Mouse (Mus musculus): Measurements from ENCODE around the gene Rrp7a. TPM values are rescaled to one million over a fixed set of nuclear protein-coding genes. Genes with fewer than 3 reads are reported as not detected.

Gene Rrp7a
- total RNA-seq, 2 experiments from 2014 or later, result 148 to 158 TPM

DNA sequence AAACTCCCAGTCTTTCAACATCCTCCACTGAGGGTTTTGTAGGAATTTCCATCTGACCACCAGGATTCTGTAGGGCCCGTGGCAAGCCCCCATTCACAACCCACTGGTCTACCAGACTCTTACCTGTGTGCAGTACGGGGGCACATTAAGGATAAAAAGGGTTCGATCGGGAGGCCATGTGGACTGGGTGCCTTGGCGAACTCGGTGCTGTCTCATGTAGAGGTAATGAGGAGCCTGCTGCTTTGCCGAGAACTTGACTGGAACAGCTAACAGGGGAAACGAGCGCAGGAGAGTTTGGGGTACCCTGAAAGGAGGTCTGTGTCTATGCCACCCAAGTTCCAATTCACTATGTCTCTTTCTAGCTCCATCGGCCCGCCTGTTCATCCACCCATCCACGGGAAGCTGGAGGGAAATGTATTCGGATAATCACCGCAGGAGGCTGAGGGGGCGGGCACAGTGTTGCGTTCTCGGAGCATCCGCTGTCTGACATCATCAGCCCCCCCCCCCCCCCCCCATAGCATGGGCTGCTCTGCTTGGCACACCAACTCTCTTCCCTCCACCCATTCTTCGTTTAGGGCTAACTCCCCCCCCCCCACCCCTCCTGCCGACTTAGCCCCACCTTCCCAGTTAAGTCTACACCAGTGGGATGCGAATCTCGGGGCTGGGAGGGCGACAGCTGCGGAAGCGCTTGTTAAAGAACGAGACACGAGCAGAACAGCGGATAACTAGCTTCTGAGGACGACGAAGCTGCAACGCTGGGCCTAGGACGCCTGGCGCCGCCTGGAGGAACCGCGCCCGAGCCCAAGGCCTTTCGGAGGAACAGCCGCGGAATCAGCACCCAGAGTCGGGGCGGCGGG, 664 bp downstream of the Rrp7a start:
- peak; percentile 56 to 61 for DNase-seq (ENCODE audit: low spot score in 2 of 2)
- intact Hi-C loops (cut with DNase I), result loop anchor here (2.0 kb wide), 1 partner anchor 27 kb away; the partner anchor contains the start of gene Poldip3

DNA sequence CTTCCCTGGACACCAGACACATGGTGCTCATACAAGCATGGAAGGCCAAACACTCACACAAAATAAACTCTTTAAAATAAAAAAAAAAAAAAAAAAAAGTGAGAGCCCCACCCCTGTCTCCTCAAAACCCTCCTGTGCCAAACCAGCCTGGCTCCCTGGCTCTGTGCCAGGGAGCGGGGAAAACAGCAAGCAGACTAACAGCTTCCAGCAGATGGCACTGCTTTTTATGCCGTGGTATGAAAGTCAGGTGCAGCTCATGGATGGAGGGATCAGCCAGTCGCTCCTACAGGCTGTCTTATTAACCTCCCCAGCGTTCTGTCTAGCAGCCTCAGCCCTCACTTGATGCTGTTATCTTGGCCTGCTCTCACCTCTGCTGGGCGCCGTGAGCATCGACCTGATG, 4.2 kb downstream of the Rrp7a start:
- DNase-seq (ENCODE audit: low spot score in 2 of 2), result peak in 1 of 2 experiments; percentile 35
- intact Hi-C loops (cut with DNase I), result no loop called here

DNA sequence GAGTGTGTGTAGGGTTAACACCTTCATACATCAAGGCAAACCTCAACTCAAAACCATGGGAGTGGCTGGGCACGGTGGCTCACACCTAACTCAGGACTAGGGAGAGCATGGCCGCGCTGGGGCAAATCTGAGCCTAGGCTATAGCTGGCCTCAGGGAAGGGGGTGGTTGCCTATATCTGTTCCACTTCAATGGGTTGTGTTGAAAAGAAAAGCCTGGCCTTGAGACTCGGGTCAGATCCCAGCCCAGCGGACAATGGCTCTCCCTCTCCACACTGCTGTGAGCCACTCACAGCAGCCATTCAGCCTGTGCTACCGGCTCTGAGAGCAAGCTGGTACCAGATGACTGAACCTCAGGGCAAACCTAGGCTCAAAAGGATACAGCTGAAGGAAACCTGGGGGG, 7.5 kb downstream of the Rrp7a start:
- intact Hi-C loops (cut with DNase I), result no loop called here

DNA sequence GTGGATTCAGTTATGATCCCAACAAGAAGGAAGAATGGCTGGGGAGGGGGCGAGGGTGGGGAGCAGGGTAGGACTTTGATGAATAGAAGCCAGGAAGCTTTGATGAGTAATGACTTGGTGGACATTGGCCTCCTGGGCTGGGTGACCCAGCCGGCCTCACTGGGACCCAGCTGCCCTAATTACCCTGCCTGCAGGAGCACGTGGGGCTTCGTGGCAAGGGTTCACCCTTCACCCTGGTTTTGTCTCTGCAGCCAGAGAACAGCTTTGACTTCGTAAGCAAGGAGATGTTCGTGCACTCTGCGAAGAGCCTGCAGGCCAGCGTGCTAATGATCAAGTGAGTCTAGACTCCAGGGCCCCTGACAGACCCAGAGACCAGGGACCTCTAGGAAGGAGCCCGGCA, 8.5 kb downstream of the Rrp7a start:
- intact Hi-C loops (cut with DNase I), result loop anchor here (5.0 kb wide), 1 partner anchor 302 kb away; no protein-coding TSS in a partner anchor

More for the DNA sequence above, 7.5 kb downstream of the Rrp7a start:
- DNase-seq (ENCODE audit: low spot score in 2 of 2), result no peak

DNA sequence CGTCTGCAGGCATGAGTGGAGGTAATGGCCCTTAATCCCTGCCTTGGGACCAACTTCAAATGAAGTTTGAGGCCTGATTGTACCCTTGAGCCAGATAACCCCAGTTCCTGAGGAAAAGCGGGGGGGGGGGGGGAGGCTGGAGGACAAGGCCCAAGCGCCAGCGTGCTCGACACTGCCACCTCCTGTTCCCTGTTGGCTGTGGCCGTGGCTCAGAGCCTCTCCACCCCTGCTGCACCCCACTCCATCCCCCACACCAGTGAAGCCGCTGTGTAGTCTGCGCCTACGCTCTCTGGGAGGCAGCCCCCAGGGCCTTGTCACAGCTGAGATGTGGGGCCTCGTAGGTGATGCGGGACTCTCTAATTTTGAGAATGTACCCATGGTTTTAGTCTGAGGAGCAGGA, 9.7 kb downstream of the Rrp7a start:
- DNase-seq (ENCODE audit: low spot score in 2 of 2), result peak; percentile 56 to 57
- intact Hi-C loops (cut with DNase I), result loop anchor here (5.0 kb wide), 1 partner anchor 301 kb away; no protein-coding TSS in a partner anchor

More for the DNA sequence above, 8.5 kb downstream of the Rrp7a start:
- DNase-seq (ENCODE audit: low spot score in 2 of 2), result no peak

DNA sequence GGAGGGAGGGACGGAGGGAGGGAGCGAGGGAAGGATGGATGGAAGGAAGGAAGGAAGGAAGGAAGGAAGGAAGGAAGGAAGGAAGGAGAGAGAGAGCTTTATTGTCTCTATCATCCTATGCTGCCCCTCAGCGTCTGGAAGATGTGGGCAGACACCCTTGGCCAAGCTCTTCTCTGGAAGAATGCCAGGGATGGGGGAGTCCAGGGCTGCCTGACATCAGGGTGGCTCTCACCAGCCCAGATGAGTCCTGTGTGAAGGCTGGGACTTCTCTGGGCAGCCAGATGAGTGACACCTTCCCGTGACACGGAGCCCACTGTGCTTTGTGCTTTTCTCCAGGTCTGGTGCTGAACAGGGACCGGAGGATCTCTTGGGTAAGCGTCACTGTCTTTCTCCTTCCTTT, 10.7 kb downstream of the Rrp7a start:
- DNase-seq (ENCODE audit: low spot score in 2 of 2), result no peak
- intact Hi-C loops (cut with DNase I), result loop anchor here (5.0 kb wide), 1 partner anchor 300 kb away; no protein-coding TSS in a partner anchor

DNA sequence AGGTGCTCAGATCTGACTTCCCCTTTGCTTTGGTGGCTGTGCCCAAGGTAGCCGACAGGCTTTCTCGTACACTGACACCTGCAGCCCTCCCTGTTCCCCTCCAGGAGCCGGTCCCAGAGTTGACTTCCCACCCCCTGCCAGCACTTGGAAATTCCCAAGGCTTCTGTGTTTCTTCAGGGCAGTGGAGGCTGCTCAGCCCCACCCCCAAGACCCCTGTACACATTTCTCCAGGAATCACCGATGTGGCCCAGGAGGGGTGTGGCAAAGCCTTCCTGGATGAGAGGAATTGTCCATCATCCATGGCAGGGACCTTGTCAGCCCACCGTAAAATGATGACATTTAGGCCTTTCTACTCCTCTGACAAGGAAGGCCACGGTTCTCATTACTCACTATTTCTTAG, 11.3 kb downstream of the Rrp7a start:
- intact Hi-C loops (cut with DNase I), result loop anchor here (5.0 kb wide), 1 partner anchor 299 kb away; no protein-coding TSS in a partner anchor
- no peak for DNase-seq (ENCODE audit: low spot score in 2 of 2)

DNA sequence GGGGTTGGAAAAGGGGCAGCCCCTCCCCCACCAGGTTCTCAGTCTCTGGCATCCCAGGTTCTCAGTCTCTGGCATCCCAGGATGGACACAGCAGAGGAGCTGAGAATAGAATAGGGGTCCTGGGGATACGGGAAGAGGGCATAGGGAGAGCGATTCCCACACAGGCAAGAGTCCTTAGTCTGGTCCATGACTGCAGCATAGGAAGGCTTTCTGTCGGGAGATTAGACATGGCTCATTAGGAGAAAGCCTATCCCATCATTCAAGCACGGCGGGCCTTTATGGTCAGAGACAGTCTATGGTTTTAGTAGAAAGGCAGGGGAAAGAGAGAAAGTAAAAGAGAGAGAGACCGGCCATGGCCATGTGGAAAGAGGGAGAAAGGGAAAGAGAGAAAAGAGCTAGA, 14.8 kb downstream of the Rrp7a start:
- no peak for DNase-seq (ENCODE audit: low spot score in 2 of 2)
- intact Hi-C loops (cut with DNase I), result no loop called here

DNA sequence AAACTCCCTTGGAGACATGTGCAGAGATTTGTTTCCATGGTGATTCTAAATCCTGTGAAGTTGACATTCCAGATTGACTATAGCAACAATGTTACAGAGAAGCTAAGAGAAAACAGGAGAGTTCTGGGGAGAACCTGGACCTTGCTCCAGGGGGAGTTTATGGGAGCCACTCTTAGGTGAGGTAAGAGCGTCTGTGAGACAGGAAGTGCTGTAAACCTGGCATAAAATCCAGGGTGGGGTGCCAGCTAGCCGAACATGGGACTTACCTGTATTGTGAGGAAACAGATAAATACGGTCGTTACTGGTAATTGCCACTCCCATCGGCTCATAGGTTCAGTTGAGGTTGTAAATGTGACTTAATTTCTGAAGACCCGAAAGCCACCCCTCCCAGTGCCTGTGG, 16.2 kb downstream of the Rrp7a start:
- no peak for DNase-seq (ENCODE audit: low spot score in 2 of 2)
- intact Hi-C loops (cut with DNase I), result no loop called here

DNA sequence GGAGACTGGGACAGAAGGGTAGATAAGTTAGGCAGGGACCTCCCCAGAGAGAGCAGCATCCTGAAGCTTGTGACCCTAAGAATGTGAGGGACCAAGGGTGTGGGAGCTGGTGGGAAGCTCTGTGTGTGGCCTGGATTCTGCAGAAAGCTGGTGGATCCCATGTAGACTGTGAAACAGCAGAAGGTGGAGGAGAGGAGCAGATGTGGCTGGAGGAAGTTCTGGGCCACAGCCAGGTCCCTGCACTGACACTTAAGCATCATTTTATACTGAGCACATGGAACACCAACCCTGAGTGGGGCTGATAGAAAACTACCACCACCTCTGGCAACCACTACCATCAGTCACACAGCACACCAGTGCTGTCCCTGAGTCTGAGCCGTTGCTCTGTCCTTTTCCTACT, 19.5 kb downstream of the Rrp7a start:
- intact Hi-C loops (cut with DNase I), result no loop called here
- DNase-seq (ENCODE audit: low spot score in 2 of 2), result peak in 1 of 2 experiments; percentile 51

DNA sequence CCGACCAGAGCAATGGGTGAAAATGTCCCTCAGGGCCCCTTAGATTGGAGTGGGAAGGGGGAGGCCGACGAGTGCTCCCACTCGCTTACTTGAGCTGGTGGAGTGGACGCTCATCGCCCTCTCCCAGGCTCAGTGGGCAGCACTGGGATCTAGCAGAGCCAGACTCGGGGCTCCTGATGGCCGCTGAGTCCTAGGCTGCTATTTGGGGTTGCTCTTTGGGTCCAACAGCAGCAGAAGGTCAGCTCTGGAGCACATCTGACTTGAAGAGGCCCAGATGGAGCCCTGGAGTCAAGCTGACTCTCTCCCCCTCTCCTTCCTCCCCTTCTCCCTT, 22.3 kb downstream of the Rrp7a start:
- intact Hi-C loops (cut with DNase I), result no loop called here
- no peak for DNase-seq (ENCODE audit: low spot score in 2 of 2)

DNA sequence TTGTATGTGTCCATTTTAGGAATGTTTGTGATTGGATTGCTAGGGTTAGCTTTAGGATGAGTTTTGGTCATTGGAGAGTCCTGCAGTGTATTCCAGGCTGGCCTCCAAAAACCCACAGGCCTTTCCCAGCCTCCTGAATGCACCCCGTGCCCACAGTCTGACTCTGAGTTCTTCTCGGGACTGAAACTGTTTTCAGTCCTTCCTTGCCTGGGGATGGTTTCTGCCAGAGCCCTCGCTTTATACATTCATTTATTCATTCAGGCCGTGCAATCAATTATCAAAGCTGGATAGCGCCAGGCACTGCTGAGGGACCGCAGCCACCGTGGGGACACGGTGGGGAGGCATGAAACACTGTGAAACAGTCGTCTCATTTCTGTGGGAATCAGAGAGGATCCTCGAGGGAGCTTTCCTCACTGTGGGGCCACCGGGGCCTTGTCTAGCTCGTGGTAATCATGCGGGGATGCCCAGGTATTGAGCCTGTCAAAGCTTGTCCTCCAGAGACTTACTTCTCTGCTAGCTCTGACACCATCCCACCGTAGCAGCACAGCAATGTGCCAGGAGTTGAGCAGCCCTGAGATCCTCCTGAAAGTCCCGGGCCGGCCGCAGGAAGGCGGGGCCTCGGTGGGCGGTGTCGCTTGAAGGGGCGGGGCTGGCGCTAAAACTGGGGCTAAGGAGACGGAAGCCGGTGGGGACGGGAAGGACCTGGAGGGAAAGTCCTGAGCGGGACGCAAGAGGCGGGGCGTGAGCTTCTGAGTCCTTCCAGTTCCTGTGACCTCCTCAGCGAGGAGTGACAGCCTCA, 22.9 kb downstream of the Rrp7a start:
- DNase-seq (ENCODE audit: low spot score in 2 of 2), result peak; percentile 58 to 59
- intact Hi-C loops (cut with DNase I), result no loop called here

DNA sequence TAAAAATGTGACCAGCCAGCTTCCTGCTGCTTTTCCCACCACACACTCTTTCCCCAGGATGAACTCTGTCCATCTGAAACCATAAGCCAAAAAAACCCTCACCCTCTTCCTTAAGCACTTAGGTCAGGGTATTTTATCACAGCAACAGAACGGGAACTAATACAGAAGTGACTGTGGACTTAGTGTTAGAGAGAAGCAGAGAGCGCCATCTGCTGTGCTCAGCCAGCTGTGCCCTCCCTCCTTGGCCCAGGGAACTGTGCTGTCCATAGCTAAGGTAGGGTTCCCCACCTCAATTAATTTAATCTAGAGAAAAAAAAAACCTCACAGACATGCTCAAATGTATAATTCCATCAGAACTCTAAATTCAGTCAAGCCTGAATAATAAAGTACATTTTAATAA, 26.7 kb downstream of the Rrp7a start:
- no peak for DNase-seq (ENCODE audit: low spot score in 2 of 2)
- intact Hi-C loops (cut with DNase I), result no loop called here

DNA sequence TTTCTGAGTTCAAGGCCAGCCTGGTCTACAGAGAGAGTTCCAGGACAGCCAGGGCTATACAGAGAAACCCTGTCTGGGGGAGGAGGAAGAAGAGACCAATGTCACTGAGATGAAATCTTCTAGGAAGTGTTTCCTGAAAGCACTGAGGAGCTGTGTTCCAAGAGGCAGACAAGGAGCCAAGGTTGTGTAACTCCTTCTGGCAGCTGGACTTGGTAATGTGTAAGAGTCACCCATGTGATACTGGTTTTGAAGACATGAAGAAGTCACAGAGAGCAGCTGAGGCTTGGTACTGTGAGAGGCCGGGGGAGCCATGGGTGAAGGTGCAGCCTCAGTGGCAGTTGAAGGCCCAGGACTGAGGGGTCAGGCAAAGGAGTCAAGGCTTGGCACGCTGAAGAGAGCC, 28.9 kb downstream of the Rrp7a start:
- intact Hi-C loops (cut with DNase I), result no loop called here
- DNase-seq (ENCODE audit: low spot score in 2 of 2), result no peak

DNA sequence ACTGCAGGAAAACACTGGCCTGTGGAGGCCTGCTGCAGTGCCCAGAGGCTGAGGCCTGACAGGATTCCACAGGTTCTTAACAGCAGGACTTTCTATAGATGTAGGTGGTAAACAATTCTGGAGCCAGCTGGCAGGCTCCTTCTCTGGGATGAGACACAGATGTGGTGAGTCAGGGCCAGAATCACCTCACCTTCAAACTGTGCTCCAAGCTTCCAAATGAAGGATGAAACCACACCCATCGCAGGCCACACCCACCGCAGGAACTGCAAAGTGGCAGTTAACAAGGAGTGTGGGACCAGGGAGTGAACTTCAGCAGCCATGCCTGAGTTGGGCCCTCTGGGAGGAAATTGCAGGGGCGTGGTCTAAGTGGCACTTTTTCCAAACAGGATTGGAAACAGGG, 31.7 kb downstream of the Rrp7a start:
- DNase-seq (ENCODE audit: low spot score in 2 of 2), result no peak
- intact Hi-C loops (cut with DNase I), result no loop called here

DNA sequence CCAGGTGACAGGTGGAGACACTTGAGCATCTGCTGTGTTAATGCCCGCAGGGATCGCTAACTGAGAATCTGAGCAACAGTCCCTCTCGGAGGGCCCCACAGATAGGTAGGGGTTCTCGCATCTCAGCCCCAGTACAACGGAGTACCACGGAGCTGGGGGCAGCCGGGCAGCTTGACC, 33.3 kb downstream of the Rrp7a start, which contains the start of gene Serhl:
TSS of gene Serhl (plus strand) at position 78 of the 177 bp plus-strand sequence.
- intact Hi-C loops (cut with DNase I), result no loop called here
- no peak for DNase-seq (ENCODE audit: low spot score in 2 of 2)

DNA sequence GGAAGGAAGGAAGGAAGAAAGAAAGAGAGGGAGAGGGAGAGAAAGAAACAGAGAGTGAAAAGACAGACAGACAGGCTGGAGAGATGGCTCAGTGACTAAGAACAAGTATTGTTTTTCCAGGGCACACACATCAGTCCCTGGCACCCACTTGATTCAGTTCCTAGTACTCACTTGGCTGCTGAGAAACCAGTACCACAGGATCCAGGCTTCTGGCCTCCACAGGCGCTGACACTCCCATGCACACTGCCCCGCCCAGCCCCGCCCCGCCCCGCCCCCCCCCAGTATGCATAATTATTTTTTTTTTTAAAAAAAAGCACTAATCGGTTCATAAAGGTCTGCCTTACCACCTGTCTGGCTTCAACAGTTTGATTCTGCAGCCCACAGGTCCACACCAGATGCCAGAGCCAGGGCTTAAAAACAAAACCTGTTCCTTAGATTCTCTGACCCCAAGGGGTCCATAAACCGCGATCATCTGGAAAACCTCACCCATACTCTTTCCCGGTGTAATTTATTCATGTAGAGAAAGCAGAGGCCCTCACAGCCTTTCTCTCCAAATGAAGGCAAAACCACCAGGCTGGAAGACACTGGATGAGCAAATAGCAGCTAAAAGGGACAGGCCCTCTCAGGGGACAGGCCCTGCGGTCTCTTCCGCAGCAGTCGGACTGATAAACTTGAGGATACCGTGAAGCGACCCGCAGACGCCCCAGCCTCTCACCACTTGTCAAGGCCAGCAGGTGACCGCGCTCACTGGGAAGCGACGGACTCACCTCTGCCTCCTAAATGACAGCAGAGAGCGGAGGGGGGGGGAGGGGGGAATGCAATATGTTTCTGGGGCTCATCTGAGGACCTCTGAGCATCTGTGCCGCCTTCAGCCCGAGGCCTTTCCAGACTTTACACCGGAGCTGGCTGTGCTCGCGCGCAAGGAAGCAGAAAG, 33.8 kb downstream of the Rrp7a start:
- intact Hi-C loops (cut with DNase I), result no loop called here
- DNase-seq (ENCODE audit: low spot score in 2 of 2), result no peak

DNA sequence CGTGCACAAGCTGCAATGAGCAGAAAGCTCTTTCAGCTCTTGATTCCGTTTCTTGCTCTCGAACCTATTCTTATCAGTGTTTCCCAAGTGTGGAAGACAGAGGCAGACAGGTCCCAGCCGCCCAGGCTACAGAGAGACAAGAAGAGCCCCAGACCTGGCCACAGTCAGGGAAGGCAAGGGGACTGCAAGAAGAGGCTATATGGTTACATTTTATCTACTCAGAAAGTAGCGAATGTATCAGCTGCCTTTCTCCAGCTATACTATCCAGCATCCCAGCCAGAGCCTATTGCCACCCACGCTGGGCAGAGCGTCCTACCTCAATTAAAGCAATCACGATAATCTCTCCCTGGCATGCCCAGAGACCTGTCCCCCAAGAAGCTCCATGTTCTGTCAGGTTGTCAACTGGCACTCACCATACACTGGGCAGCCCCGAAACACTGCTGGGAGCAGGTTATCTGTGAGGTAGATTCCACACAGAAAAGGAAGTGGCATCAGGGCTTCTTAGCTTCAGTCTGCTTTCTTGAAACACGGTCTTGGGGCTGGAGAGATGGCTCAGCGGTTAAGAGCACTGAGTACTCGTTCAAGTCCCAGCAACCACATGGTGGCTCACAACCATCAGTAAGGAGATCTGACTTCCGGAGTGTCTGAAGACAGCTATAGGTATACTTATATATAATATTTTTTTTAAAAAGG, 35.8 kb downstream of the Rrp7a start:
- no peak for DNase-seq (ENCODE audit: low spot score in 2 of 2)
- intact Hi-C loops (cut with DNase I), result no loop called here

DNA sequence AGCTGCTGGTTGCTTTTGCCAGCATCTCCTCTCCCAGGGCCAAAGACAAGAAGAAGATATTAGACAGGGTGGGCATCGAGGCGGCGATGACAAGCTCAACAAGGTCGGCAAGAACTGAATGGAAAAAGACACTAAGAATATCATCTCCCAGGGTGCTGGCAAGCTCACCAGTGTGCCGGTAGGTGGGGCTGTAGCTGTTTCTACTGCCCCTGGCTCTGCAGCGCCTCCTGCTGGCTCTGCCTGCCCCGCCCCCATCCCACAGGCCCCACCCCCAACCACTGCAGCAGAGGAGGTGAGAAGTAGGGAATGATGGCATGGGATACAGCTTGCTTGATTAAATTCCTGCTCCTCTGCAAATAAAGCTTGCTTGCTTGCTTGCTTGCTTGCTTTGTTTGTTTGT, 36.7 kb downstream of the Rrp7a start:
- no peak for DNase-seq (ENCODE audit: low spot score in 2 of 2)
- intact Hi-C loops (cut with DNase I), result no loop called here

All from left cerebral cortex, postnatal 36 days (tissue).